Mouse (Mus musculus) cerebellum, adult 2 months (tissue): ENCODE results near the gene Gga1.

Experiments
- CTCF ChIP-seq: fragments of 200-500 bp; IDR thresholded peaks from 2 replicates; pipeline ENCODE4 v1.5.1; 2011; ENCODE audit warnings: low read depth, mild to moderate bottlenecking, control low read depth, low read length, moderate library complexity, borderline replicate concordance; ENCODE audit not compliant: insufficient read depth
- POLR2A ChIP-seq: fragments of 200-500 bp; IDR thresholded peaks from 2 replicates; pipeline ENCODE4 v1.6.1; 2011; ENCODE audit warnings: low read length, control low read depth, borderline replicate concordance; ENCODE audit not compliant: insufficient read depth

DNA sequence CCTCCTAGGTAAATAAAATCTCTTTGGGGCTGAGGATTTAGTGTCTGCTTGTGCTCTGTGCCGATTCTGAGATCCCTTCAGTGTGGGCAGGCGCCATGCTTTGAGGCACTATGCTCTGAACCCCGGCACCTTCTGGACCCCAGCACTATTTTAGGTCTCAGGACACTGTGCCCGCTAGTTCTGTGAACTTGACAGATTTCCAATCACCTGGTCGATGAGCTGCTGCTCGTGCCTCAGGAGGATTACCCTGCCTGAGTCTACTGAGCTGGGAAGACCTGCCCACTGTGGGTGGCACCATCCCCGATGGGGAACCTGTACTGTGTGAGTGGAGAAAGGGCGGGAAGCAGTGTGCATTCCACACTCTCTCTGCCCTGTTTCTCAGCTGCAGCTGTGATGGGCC, 2.0 kb upstream of the Gga1 start:
- TF ChIP-seq CTCF, result no peak
- TF ChIP-seq POLR2A, result no peak
